Mouse (Mus musculus) kidney, postnatal 0 days (tissue): ENCODE data around the gene Ipo13. TPM values are rescaled to one million over a fixed set of nuclear protein-coding genes. Genes with fewer than 3 reads are reported as not detected.

Experiments used
- ATAC-seq: fragments of 200-750 bp; cut with Nextera tagmentation; replicated peaks from 2 replicates; pipeline ENCODE4 v1.8.0; 2017; ENCODE audit warnings: low read depth, moderate number of reproducible peaks, moderate TSS enrichment, moderate library complexity; ENCODE audit not compliant: low FRiP score
- DNase-seq: peaks from one replicate; pipeline ENCODE4 v3.0.0-alpha.2; 2016; ENCODE audit warnings: low spot score
- H3K27ac ChIP-seq: fragments of 300-500 bp; sonication (generic); 2 replicates; pipeline ENCODE4 v1.5.1; 2014; ENCODE audit warnings: mild to moderate bottlenecking
- H3K27me3 ChIP-seq: fragments of 300-500 bp; sonication (generic); 2 replicates; pipeline ENCODE4 v1.6.1; 2014; ENCODE audit warnings: low read length, mixed read lengths; ENCODE audit not compliant: insufficient read depth
- H3K36me3 ChIP-seq: fragments of 300-500 bp; sonication (generic); 2 replicates; pipeline ENCODE4 v1.6.1; 2014; ENCODE audit warnings: low read length, mixed read lengths; ENCODE audit not compliant: insufficient read depth
- H3K4me1 ChIP-seq: fragments of 300-500 bp; sonication (generic); replicated peaks from 2 replicates; pipeline ENCODE4 v1.6.1; 2014; ENCODE audit warnings: antibody characterized with exemption, low read length, mixed read lengths; ENCODE audit not compliant: insufficient read depth
- H3K4me2 ChIP-seq: fragments of 300-500 bp; sonication (generic); 2 replicates; pipeline ENCODE4 v1.6.1; 2014; ENCODE audit warnings: mild to moderate bottlenecking, low read length, moderate library complexity, mixed read lengths
- H3K4me3 ChIP-seq: fragments of 300-500 bp; sonication (generic); replicated peaks from 2 replicates; pipeline ENCODE4 v1.5.1; 2014; ENCODE audit warnings: low read depth, low read length
- H3K9ac ChIP-seq: fragments of 300-500 bp; sonication (generic); 2 replicates; pipeline ENCODE4 v1.6.1; 2014; ENCODE audit warnings: low read depth, low read length
- H3K9me3 ChIP-seq: fragments of 300-500 bp; sonication (generic); replicated peaks from 2 replicates; pipeline ENCODE4 v1.6.1; 2016; ENCODE audit warnings: low read length, inconsistent platforms, mixed read lengths
- CTCF ChIP-seq: IDR thresholded peaks from 2 replicates; pipeline ENCODE4 v1.5.1; 2016; ENCODE audit warnings: antibody characterized with exemption, low read depth, mild to moderate bottlenecking, moderate library complexity
- WGBS: fragments of 180-500 bp; shearing (Covaris S2); extraction: QIAGEN DNeasy Blood & Tissue Kit; methylation state at CpG from one replicate; pipeline ENCODE4 v1.1.7; 2014; 5-methylcytosine and 5-hydroxymethylcytosine counted together
- polyA plus RNA-seq: library from polyadenylated mRNA; unstranded; fragments of >200 nt; fragmentation: Nextera tagmentation; extraction: Ambion mirVana; gene quantifications from 2 replicates; pipeline ENCODE4 v1.2.1, GENCODE M21; 2015

The Ipo13 gene
- polyA plus RNA-seq, 1 experiment from 2014 or later = 27.9 TPM

- no peak for DNase-seq
- WGBS = 87% methylated on average over 4 of the region's 4 CpGs
- Histone ChIP-seq H3K9me3 (no peaks in the 10 kb centered on the region), H3K27ac (no peak overlapping the region), H3K4me3 (no peak overlapping the region), H3K4me2 (no peak overlapping the region), H3K27me3 (no peaks in the 10 kb centered on the region), H3K9ac (no peak overlapping the region), H3K4me1 (no peaks in the 10 kb centered on the region; the same call in 1 of the 2 replicates), H3K36me3 (0 out of 2 replicates have a peak, but pooled peaks cover 4% of the 10 kb centered on the region)
- TF ChIP-seq CTCF = no peak
- no peak for ATAC-seq
Measured at GRCm38 (mm10) chr4:117934081-117934480, 19.3 kb upstream of the Ipo13 start.

DNA sequence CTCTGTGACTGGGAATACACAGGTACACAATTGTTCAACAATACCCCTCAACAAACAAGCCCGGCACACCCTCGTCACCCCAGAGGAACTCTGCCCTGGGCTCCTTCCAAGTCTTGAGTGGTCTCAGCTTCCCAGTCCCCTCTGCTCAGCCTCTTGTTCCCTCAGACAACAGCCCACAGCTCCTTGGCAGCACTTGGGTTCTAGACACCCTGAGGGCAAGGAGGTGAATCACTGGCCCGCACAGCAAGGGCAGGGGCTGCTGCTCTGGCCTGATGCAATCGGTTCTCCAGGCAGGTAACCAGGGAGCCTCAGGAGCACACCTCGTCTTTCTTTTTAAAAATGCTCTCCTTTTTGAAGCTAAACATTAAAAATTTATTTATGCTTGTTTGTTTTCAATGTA lies 18.4 kb upstream of the Ipo13 start:
- no peaks in the 10 kb centered on the region for H3K27me3 ChIP-seq
- WGBS = 74% methylated on average over 5 of the region's 5 CpGs
- no peak overlapping the region for H3K27ac ChIP-seq
- H3K4me1 ChIP-seq = peaks cover 4% of the 10 kb centered on the region
- H3K9ac ChIP-seq = no peak overlapping the region
- ATAC-seq = no peak
- 0 out of 2 replicates have a peak, but pooled peaks cover 4% of the 10 kb centered on the region for H3K36me3 ChIP-seq
- no peaks in the 10 kb centered on the region for H3K9me3 ChIP-seq
- no peak overlapping the region for H3K4me3 ChIP-seq
- DNase-seq = no peak
- H3K4me2 ChIP-seq = no peak overlapping the region
- TF ChIP-seq CTCF = no peak

- Histone ChIP-seq H3K27me3 (peaks cover 20% of the 10 kb centered on the region), H3K36me3 (no peaks in the 10 kb centered on the region), H3K4me1 (peaks cover 7% of the 10 kb centered on the region), H3K9ac (peak within 1 kb of the TSS; percentile 50), H3K9me3 (no peaks in the 10 kb centered on the region), H3K27ac (0 out of 2 replicates have a peak within 1 kb of the TSS, but pooled peaks have one; percentile 32), H3K4me2 (peak within 1 kb of the TSS; percentile 84), H3K4me3 (peak within 1 kb of the TSS; percentile 41)
- 0% methylated on average over 31 of the region's 33 CpGs for whole genome bisulfite sequencing
- DNase-seq (peak; percentile 60), ATAC-seq (peak; percentile 48)
- no peak for TF ChIP-seq CTCF
Measured at GRCm38 (mm10) chr4:117929391-117929881, 14.6 kb upstream of the Ipo13 start, which contains the start of gene Artn. Gene Artn, minus strand, starts transcription at chr4:117929763.

DNA sequence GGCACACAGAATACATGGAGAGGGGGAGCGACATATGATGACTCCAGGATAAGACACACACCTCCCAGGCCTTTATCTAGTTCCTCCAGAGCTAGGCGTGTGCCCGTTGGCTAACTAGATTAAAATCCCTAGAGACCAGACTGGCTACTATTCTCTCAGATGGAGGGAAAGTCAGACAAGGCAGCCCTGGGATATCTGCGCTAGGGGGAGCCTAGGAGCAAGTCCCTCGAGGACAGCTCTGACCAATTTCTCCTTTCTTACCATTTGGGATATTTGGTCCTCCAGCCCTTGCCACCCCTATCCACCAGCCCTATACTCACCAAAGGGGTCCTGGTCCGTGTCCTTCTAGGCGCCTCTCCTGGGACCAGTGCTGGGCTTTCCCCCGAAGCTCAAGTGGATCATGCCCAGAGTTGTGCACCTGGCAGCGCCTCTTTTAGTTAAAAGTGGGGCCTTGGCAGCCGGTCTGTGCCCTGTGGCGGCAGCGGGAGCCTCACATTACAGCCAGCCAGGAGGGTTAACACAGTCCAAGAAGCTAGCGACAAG lies 14.0 kb upstream of the Ipo13 start:
- H3K9me3 ChIP-seq = no peaks in the 10 kb centered on the region
- peaks cover 20% of the 10 kb centered on the region for H3K27me3 ChIP-seq
- H3K9ac ChIP-seq = no peak overlapping the region
- peak overlapping the region; percentile 84 for H3K4me2 ChIP-seq
- no peak for ATAC-seq
- H3K4me1 ChIP-seq = peaks cover 7% of the 10 kb centered on the region
- 2% methylated on average over 13 of the region's 13 CpGs for WGBS
- H3K4me3 ChIP-seq = peak overlapping the region; percentile 41
- TF ChIP-seq CTCF = peak; percentile 69
- 0 out of 2 replicates have a peak overlapping the region, but pooled peaks have one; percentile 32 for H3K27ac ChIP-seq
- H3K36me3 ChIP-seq = no peaks in the 10 kb centered on the region
- peak; percentile 87 for DNase-seq

DNA sequence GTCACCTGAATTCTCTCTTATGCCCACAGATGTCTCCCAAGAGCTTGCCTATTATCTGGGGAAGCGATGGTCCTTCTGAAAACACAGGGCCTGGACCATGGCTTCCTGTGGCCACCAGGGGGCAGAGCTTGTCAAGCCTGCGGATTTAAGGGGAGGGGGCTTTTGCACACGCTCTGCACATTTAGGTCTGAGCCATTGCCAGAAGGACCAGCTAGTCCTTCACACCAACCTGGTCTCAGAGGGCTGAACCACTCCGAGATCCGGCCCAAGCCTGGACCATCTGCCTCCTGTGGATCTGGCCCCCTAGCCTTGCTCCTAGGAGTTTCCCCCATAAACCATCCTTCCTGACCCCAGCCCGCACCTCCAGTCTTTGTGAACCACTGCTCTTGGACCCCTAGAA lies 13.4 kb upstream of the Ipo13 start:
- Histone ChIP-seq H3K36me3 (no peaks in the 10 kb centered on the region), H3K4me3 (no peak overlapping the region), H3K9me3 (no peaks in the 10 kb centered on the region), H3K27ac (no peak overlapping the region), H3K27me3 (peaks cover 20% of the 10 kb centered on the region), H3K4me1 (peaks cover 7% of the 10 kb centered on the region), H3K4me2 (peak overlapping the region; percentile 84), H3K9ac (no peak overlapping the region)
- peak; percentile 83 for TF ChIP-seq CTCF
- peak; percentile 74 for DNase-seq
- ATAC-seq = no peak
- WGBS = 18% methylated on average over 6 of the region's 6 CpGs

DNA sequence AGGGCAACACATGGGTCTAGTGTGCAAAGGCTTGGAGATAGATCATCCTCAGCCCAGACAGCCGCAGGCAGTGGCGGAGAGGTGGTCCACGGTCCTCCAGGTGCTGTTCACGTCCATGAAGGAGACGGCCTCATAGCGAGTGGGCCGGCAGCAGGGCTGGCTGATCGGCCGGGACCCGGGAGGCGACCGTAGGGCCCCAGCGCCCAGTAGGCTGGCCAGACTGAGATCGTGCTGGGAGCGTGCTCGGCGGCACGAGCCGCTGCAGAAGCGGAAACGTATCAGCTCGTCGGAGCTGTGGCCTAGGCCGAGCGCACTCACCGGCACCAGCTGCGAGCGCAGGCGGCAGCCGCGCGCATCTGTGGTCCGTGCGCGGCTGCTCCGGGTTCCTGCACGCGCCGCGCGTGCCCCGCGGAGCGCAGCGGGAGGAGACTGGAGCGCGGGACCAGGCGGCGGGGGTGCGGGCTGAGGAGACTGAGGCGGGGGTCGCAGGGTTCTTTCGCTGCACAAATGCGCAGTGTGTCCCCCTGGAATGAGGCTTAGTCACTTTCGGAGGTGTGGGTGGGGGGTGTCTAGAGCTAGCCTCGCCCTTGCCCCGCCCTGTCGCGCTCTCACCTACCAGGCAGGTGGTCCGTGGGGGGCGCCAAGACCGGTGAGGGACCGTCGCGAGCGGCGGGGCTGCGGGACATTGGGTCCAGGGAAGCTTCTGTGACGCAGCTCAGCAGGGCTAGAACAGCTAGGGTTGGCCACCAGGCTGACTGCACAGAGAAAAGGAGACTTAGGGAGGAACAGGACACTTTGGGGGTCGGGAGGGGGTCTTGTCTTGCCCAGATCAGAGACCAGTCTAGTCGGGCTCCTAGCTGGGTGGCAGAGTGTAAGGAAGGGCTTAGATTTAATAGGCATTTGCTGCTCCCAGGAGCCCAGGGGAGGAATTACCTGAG lies 12.0 kb upstream of the Ipo13 start:
- H3K4me3 ChIP-seq = peak overlapping the region; percentile 45
- H3K27ac ChIP-seq = no peak overlapping the region
- H3K4me2 ChIP-seq = peak overlapping the region; percentile 89
- ATAC-seq = no peak
- peaks cover 20% of the 10 kb centered on the region for H3K27me3 ChIP-seq
- no peaks in the 10 kb centered on the region for H3K9me3 ChIP-seq
- peaks cover 7% of the 10 kb centered on the region for H3K4me1 ChIP-seq
- peak overlapping the region; percentile 35; the same call in 1 of the 2 replicates for H3K9ac ChIP-seq
- DNase-seq = no peak
- 4% methylated on average over 64 of the region's 71 CpGs for WGBS
- TF ChIP-seq CTCF = no peak
- no peaks in the 10 kb centered on the region for H3K36me3 ChIP-seq
